Mouse (Mus musculus): ENCODE data around the gene St6galnac3. TPM values are rescaled to one million over a fixed set of nuclear protein-coding genes. Genes with fewer than 3 reads are reported as not detected.
A peak's percentile ranks its signal among the peaks of the same experiment; 100 is the strongest.

The St6galnac3 gene
- polyA plus RNA-seq, 1 experiment, result not detected

DNA sequence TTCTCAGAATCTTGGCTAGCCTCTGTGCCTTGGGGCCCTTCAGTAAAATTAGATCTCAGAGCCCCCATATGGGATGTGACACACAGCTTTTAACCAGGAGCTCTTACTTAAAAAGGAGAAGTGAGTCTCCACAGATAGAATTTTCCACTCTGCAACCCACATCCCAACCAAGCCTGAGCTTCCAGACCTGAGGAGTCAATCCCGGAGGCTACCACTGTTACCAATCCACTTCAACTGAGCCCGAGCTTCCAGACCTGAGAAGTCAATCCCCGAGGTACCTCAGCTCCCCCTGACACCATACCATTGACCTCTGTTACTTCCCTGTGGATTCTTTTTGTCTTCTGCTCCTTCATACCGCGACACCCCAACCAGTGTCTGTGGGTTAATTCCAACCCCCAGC, 463.0 kb downstream of the St6galnac3 start:
- H3ac ChIP-seq (ENCODE audit: control insufficient read depth, insufficient read length, low read depth), result no peak overlapping the region
- TF ChIP-seq MYOD1 (IDR thresholded peaks at IDR 0.05; ENCODE audit: control insufficient read depth, insufficient read length, low read depth), result no peak
- TF ChIP-seq CEBPB (IDR thresholded peaks at IDR 0.05; ENCODE audit: low read depth), result no peak
- no peak for TF ChIP-seq USF1 (IDR thresholded peaks at IDR 0.05; ENCODE audit: low read depth)
- no peak for TF ChIP-seq MYOG (IDR thresholded peaks at IDR 0.05; ENCODE audit: control insufficient read depth, extremely low read depth, insufficient read length)
- no peak for TF ChIP-seq FOSL1 (IDR thresholded peaks at IDR 0.05; ENCODE audit: insufficient read depth, low read length, poor library complexity, severe bottlenecking)
- TF ChIP-seq CTCF (IDR thresholded peaks at IDR 0.05; ENCODE audit: control insufficient read depth, insufficient read depth, insufficient read length), result no peak
- TF ChIP-seq MAX (IDR thresholded peaks at IDR 0.05), result no peak
- H3K36me3 ChIP-seq (ENCODE audit: control insufficient read depth, insufficient read depth), result no peaks in the 10 kb centered on the region
- no peaks in the 10 kb centered on the region for H3K79me2 ChIP-seq (ENCODE audit: control insufficient read depth, insufficient read depth)
- no peaks in the 10 kb centered on the region for H3K79me3 ChIP-seq (ENCODE audit: low read depth)
- H3K27me3 ChIP-seq (ENCODE audit: control insufficient read depth, insufficient read depth, insufficient read length), result no peaks in the 10 kb centered on the region
- no peak overlapping the region for H3K4me3 ChIP-seq (ENCODE audit: insufficient read depth, poor library complexity, severe bottlenecking)

DNA sequence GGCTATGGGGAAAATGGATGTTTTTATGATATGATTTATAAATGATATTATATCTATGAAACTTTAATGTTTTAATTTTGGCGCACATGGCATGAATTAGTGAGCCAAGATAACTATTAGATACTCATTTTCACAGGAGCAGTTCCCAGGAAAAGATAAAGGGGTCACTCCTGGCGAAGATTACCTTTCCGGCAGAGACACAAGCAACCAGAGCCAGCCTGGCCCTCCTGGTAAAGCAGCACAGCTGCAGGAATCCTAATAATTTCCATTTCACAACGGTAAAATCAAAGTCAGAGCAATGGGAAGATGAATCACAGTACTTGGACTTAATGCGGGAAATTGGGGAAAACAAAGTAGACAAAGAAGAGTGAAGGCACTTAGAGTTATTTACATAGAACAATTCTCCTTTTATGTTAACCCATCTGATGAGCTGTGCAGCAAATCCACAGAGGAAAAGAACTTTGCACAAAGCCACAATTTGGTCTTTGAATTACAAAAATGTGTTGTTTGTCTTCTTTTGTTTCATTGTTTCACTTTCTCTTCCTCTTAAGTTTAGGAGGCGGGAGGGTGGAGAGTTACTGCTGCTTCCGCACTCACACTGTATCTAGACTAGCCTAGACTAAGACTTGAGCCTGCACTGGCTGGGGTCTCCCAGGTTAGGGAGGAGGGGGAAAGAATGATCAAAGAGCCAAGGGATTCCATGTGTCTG, 464.6 kb downstream of the St6galnac3 start:
- Histone ChIP-seq H3ac (ENCODE audit: control insufficient read depth, insufficient read length, low read depth) (no peak overlapping the region), H3K4me3 (ENCODE audit: insufficient read depth, poor library complexity, severe bottlenecking) (no peak overlapping the region), H3K79me3 (ENCODE audit: low read depth) (no peaks in the 10 kb centered on the region), H3K36me3 (ENCODE audit: control insufficient read depth, insufficient read depth) (no peaks in the 10 kb centered on the region), H3K79me2 (ENCODE audit: control insufficient read depth, insufficient read depth) (no peaks in the 10 kb centered on the region), H3K27me3 (ENCODE audit: control insufficient read depth, insufficient read depth, insufficient read length) (no peaks in the 10 kb centered on the region)
- TF ChIP-seq MAX (IDR thresholded peaks at IDR 0.05), result no peak
- no peak for TF ChIP-seq MYOD1 (IDR thresholded peaks at IDR 0.05; ENCODE audit: control insufficient read depth, insufficient read length, low read depth)
- no peak for TF ChIP-seq USF1 (IDR thresholded peaks at IDR 0.05; ENCODE audit: low read depth)
- TF ChIP-seq MYOG (IDR thresholded peaks at IDR 0.05; ENCODE audit: control insufficient read depth, extremely low read depth, insufficient read length), result no peak
- no peak for TF ChIP-seq CTCF (IDR thresholded peaks at IDR 0.05; ENCODE audit: control insufficient read depth, insufficient read depth, insufficient read length)
- TF ChIP-seq FOSL1 (IDR thresholded peaks at IDR 0.05; ENCODE audit: insufficient read depth, low read length, poor library complexity, severe bottlenecking), result no peak
- no peak for TF ChIP-seq CEBPB (IDR thresholded peaks at IDR 0.05; ENCODE audit: low read depth)

DNA sequence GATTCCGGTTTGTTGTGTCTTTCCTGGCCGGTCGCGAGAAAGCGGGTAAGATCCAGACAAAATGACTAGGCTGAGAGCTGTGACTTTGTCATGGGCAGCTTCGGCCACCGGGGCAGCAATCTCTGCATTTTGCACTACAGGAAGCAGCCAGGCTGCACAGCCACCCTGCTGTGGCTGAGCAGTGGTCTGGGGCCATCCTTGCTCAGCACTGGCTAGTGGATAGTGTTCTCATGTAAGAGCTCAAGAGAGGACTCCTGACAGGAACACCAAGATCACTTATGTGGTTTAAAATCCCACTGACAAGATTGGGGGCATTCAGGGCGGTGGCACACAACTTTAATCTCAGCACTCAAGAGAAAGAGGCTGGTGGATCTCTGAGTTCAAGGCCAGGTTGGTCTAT, 469.1 kb downstream of the St6galnac3 start:
- H3K4me3 ChIP-seq (ENCODE audit: insufficient read depth, poor library complexity, severe bottlenecking), result no peak overlapping the region
- no peaks in the 10 kb centered on the region for H3K36me3 ChIP-seq (ENCODE audit: control insufficient read depth, insufficient read depth)
- no peak for TF ChIP-seq FOSL1 (IDR thresholded peaks at IDR 0.05; ENCODE audit: insufficient read depth, low read length, poor library complexity, severe bottlenecking)
- TF ChIP-seq CTCF (IDR thresholded peaks at IDR 0.05; ENCODE audit: control insufficient read depth, insufficient read depth, insufficient read length), result no peak
- no peak for TF ChIP-seq CEBPB (IDR thresholded peaks at IDR 0.05; ENCODE audit: low read depth)
- TF ChIP-seq MYOG (IDR thresholded peaks at IDR 0.05; ENCODE audit: control insufficient read depth, extremely low read depth, insufficient read length), result no peak
- TF ChIP-seq MAX (IDR thresholded peaks at IDR 0.05), result no peak
- TF ChIP-seq MYOD1 (IDR thresholded peaks at IDR 0.05; ENCODE audit: control insufficient read depth, insufficient read length, low read depth), result no peak
- no peak for TF ChIP-seq USF1 (IDR thresholded peaks at IDR 0.05; ENCODE audit: low read depth)
- no peak overlapping the region for H3ac ChIP-seq (ENCODE audit: control insufficient read depth, insufficient read length, low read depth)
- H3K27me3 ChIP-seq (ENCODE audit: control insufficient read depth, insufficient read depth, insufficient read length), result no peaks in the 10 kb centered on the region
- H3K79me3 ChIP-seq (ENCODE audit: low read depth), result no peaks in the 10 kb centered on the region
- H3K79me2 ChIP-seq (ENCODE audit: control insufficient read depth, insufficient read depth), result no peaks in the 10 kb centered on the region

DNA sequence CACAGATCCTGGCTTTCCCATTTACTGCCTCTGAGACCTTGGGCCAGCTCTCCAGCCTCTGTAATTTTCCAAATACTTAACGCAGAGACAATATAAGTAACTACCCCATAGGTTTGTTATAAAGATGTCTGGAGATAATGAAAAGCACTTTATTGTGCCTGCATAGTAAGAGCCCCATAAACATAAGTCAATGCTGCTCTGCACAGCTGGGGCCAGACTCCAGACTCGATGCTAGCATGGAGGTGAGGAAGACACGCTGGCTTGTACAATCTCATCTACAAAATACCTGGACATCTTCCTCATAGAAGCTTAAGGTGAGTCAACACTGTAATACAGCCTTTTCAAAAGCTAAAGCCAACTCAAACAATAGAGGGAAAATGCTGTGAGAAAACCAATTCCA, 473.3 kb downstream of the St6galnac3 start:
- H3K36me3 ChIP-seq (ENCODE audit: control insufficient read depth, insufficient read depth), result no peaks in the 10 kb centered on the region
- H3K27me3 ChIP-seq (ENCODE audit: control insufficient read depth, insufficient read depth, insufficient read length), result no peaks in the 10 kb centered on the region
- H3K4me3 ChIP-seq (ENCODE audit: insufficient read depth, poor library complexity, severe bottlenecking), result no peak overlapping the region
- H3ac ChIP-seq (ENCODE audit: control insufficient read depth, insufficient read length, low read depth), result no peak overlapping the region
- TF ChIP-seq MAX (IDR thresholded peaks at IDR 0.05), result no peak
- no peak for TF ChIP-seq MYOD1 (IDR thresholded peaks at IDR 0.05; ENCODE audit: control insufficient read depth, insufficient read length, low read depth)
- no peak for TF ChIP-seq CEBPB (IDR thresholded peaks at IDR 0.05; ENCODE audit: low read depth)
- no peak for TF ChIP-seq FOSL1 (IDR thresholded peaks at IDR 0.05; ENCODE audit: insufficient read depth, low read length, poor library complexity, severe bottlenecking)
- no peak for TF ChIP-seq CTCF (IDR thresholded peaks at IDR 0.05; ENCODE audit: control insufficient read depth, insufficient read depth, insufficient read length)
- TF ChIP-seq MYOG (IDR thresholded peaks at IDR 0.05; ENCODE audit: control insufficient read depth, extremely low read depth, insufficient read length), result no peak
- no peak for TF ChIP-seq USF1 (IDR thresholded peaks at IDR 0.05; ENCODE audit: low read depth)
- no peaks in the 10 kb centered on the region for H3K79me2 ChIP-seq (ENCODE audit: control insufficient read depth, insufficient read depth)
- no peaks in the 10 kb centered on the region for H3K79me3 ChIP-seq (ENCODE audit: low read depth)

DNA sequence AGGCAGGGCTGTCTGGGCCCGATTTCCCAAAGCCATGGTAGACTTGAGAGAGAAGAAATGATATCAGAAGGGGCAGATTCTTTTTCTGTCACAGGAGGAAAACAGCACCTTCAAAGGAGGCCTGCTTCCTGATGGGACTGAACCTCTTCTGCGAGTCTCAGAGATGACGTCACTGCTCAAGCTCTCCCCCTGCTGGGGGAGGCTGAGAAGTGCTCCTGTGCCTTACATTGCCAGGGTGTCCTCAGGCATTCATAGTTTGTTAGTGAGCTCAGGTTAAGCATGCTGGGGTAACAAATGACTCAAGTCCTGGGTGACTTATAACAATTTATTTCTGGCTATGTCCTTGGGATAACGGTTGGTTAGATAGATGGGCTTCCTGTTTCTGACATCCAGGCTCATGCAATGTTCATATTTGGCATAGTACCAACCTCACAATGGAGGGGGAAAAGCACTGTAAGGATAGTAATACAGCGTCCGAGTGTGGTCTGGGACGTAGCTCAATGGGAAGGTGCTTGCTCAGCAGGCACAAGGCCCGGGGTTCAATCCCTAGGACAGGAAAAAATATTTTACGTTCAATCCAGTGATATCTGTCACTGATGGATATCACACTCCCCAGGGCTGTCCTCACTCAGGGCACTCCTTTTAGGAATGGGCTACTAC, 474.2 kb downstream of the St6galnac3 start:
- no peaks in the 10 kb centered on the region for H3K79me2 ChIP-seq (ENCODE audit: control insufficient read depth, insufficient read depth)
- H3K36me3 ChIP-seq (ENCODE audit: control insufficient read depth, insufficient read depth), result no peaks in the 10 kb centered on the region
- H3K4me3 ChIP-seq (ENCODE audit: insufficient read depth, poor library complexity, severe bottlenecking), result no peak overlapping the region
- H3K79me3 ChIP-seq (ENCODE audit: low read depth), result no peaks in the 10 kb centered on the region
- H3K27me3 ChIP-seq (ENCODE audit: control insufficient read depth, insufficient read depth, insufficient read length), result no peaks in the 10 kb centered on the region
- TF ChIP-seq CTCF (IDR thresholded peaks at IDR 0.05; ENCODE audit: control insufficient read depth, insufficient read depth, insufficient read length), result peak; percentile 22
- no peak for TF ChIP-seq MYOD1 (IDR thresholded peaks at IDR 0.05; ENCODE audit: control insufficient read depth, insufficient read length, low read depth)
- H3ac ChIP-seq (ENCODE audit: control insufficient read depth, insufficient read length, low read depth), result no peak overlapping the region
